Mouse (Mus musculus) thymus, adult 2 months (tissue): ENCODE results near the gene Rab22a.

Experiments used
- CTCF ChIP-seq: fragments of 200-500 bp; IDR thresholded peaks from 2 replicates; pipeline ENCODE4 v1.5.1; 2012; ENCODE audit warnings: mild to moderate bottlenecking, control low read depth, low read length, moderate library complexity, borderline replicate concordance; ENCODE audit not compliant: control insufficient read depth, poor library complexity, insufficient read depth; ENCODE audit errors: extremely low read depth
- POLR2A ChIP-seq: fragments of 200-500 bp; IDR thresholded peaks from 2 replicates; pipeline ENCODE4 v1.6.1; 2012; ENCODE audit warnings: mild to moderate bottlenecking, low read length, control low read depth, moderate library complexity; ENCODE audit not compliant: control insufficient read depth, poor library complexity, insufficient read depth; ENCODE audit errors: extremely low read depth

DNA sequence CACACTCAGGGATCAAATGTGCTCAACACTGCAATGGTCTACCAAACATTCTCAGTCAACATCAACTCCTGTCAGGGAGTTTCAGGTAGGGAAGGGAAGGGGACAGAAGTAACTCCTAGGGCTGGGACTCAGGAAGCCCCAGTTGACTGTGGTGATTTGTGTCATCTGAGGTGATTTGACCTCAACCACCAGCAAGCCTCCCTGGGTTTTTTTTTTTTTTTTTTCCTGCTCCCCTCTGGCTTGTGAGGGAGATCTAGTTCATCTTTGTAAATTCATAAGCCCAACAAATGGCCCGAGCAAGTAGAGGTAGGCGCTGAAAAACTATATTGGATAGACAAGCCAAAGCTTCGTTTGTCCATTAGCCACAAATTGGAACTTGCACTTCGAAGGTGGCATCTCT lies 1.0 kb upstream of the Rab22a start:
- TF ChIP-seq POLR2A: no peak
- TF ChIP-seq CTCF: no peak
